Mouse (Mus musculus) small intestine, adult 2 months (tissue): ENCODE data around the gene Lama4. TPM values are rescaled to one million over a fixed set of nuclear protein-coding genes. Genes with fewer than 3 reads are reported as not detected.

ENCODE experiments used
- H3K27ac ChIP-seq: fragments of 200-500 bp; 2 replicates; pipeline ENCODE4 v1.5.1; 2012; ENCODE audit warnings: low read depth, low read length, control low read depth, inconsistent platforms; ENCODE audit not compliant: insufficient read depth
- H3K27me3 ChIP-seq: fragments of 200-500 bp; 2 replicates; pipeline ENCODE4 v1.6.1; 2012; ENCODE audit warnings: mild to moderate bottlenecking, moderate library complexity, low read length, inconsistent platforms; ENCODE audit not compliant: control insufficient read depth, insufficient read depth
- H3K36me3 ChIP-seq: fragments of 200-500 bp; 2 replicates; pipeline ENCODE4 v1.6.1; 2012; ENCODE audit warnings: mild to moderate bottlenecking, low read length, control low read depth, inconsistent platforms; ENCODE audit not compliant: control insufficient read depth, insufficient read depth
- H3K4me1 ChIP-seq: fragments of 200-500 bp; 2 replicates; pipeline ENCODE4 v1.6.1; 2012; ENCODE audit warnings: low read length, inconsistent platforms, mixed read lengths; ENCODE audit not compliant: control insufficient read depth, insufficient read depth, insufficient read length
- H3K4me3 ChIP-seq: fragments of 200-500 bp; 2 replicates; pipeline ENCODE4 v1.5.1; 2012; ENCODE audit warnings: low read depth, mild to moderate bottlenecking, control low read depth, inconsistent platforms, low read length, moderate library complexity
- CTCF ChIP-seq: fragments of 200-500 bp; IDR thresholded peaks from 2 replicates; pipeline ENCODE4 v1.5.1; 2012; ENCODE audit warnings: low read depth, mild to moderate bottlenecking, control low read depth, inconsistent platforms, low read length, moderate library complexity, mixed read lengths; ENCODE audit not compliant: insufficient replicate concordance, insufficient read length; ENCODE audit errors: extremely low read depth
- POLR2A ChIP-seq: fragments of 200-500 bp; IDR thresholded peaks from 2 replicates; pipeline ENCODE4 v1.6.1; 2012; ENCODE audit warnings: low read depth, mild to moderate bottlenecking, control low read depth, inconsistent platforms, low read length, moderate library complexity
- WGBS: fragments of 180-500 bp; shearing (Covaris S2); methylation state at CpG from one replicate; pipeline ENCODE4 v1.1.7; 2018; 5-methylcytosine and 5-hydroxymethylcytosine counted together
- polyA plus RNA-seq: library from polyadenylated mRNA; depleted of rRNA; stranded (reverse); fragments of >200 nt; gene quantifications from 2 replicates; pipeline ENCODE4 v1.2.3, GENCODE M21; 2012

Lama4 gene
- polyA plus RNA-seq, 1 experiment: 8.9 TPM

- H3K27ac ChIP-seq: no peak overlapping the region
These were observed 30.6 kb downstream of the Lama4 start for GRCm38 (mm10) chr10:38995896-38996295.

GRCm38 (mm10) chr10:39000951-39001350 lies 35.6 kb downstream of the Lama4 start:
- Histone ChIP-seq H3K36me3 (no peaks in the 10 kb centered on the region), H3K27me3 (no peaks in the 10 kb centered on the region), H3K27ac (no peak overlapping the region), H3K4me3 (no peak overlapping the region), H3K4me1 (no peaks in the 10 kb centered on the region)
- TF ChIP-seq CTCF (no peak), POLR2A (no peak)
- 73% methylated on average over 4 of the region's 4 CpGs for WGBS

More at GRCm38 (mm10) chr10:38995896-38996295, 30.6 kb downstream of the Lama4 start:
- TF ChIP-seq POLR2A (no peak), CTCF (no peak)
- 73% methylated on average over 2 of the region's 2 CpGs for WGBS
- H3K36me3 ChIP-seq: no peaks in the 10 kb centered on the region
- H3K4me3 ChIP-seq: no peak overlapping the region
- H3K27me3 ChIP-seq: no peaks in the 10 kb centered on the region
- H3K4me1 ChIP-seq: no peaks in the 10 kb centered on the region

GRCm38 (mm10) chr10:39002521-39002920 lies 37.2 kb downstream of the Lama4 start:
- Histone ChIP-seq H3K27me3 (no peaks in the 10 kb centered on the region), H3K36me3 (no peaks in the 10 kb centered on the region), H3K27ac (no peak overlapping the region), H3K4me1 (no peaks in the 10 kb centered on the region), H3K4me3 (no peak overlapping the region)
- TF ChIP-seq POLR2A (no peak), CTCF (no peak)
- 72% methylated on average over 2 of the region's 2 CpGs for WGBS

- Histone ChIP-seq H3K4me3 (no peak overlapping the region), H3K27ac (no peak overlapping the region), H3K4me1 (no peaks in the 10 kb centered on the region), H3K27me3 (no peaks in the 10 kb centered on the region), H3K36me3 (no peaks in the 10 kb centered on the region)
- TF ChIP-seq CTCF: no peak
These were observed 38.2 kb downstream of the Lama4 start for GRCm38 (mm10) chr10:39003520-39003919.

- no peak overlapping the region for H3K4me3 ChIP-seq
- 80% methylated on average over 8 of the region's 8 CpGs for WGBS
- H3K4me1 ChIP-seq: no peaks in the 10 kb centered on the region
- TF ChIP-seq CTCF (no peak), POLR2A (no peak)
- no peak overlapping the region for H3K27ac ChIP-seq
- H3K36me3 ChIP-seq: no peaks in the 10 kb centered on the region
- H3K27me3 ChIP-seq: no peaks in the 10 kb centered on the region
These were observed 40.2 kb downstream of the Lama4 start for GRCm38 (mm10) chr10:39005494-39005893.

- H3K36me3 ChIP-seq: no peaks in the 10 kb centered on the region
- 72% methylated on average over 4 of the region's 4 CpGs for WGBS
- no peaks in the 10 kb centered on the region for H3K4me1 ChIP-seq
- no peak overlapping the region for H3K27ac ChIP-seq
- H3K27me3 ChIP-seq: no peaks in the 10 kb centered on the region
- TF ChIP-seq POLR2A (no peak), CTCF (no peak)
- no peak overlapping the region for H3K4me3 ChIP-seq
These were observed 41.3 kb downstream of the Lama4 start for GRCm38 (mm10) chr10:39006433-39007105.

- Histone ChIP-seq H3K27ac (no peak overlapping the region), H3K4me3 (no peak overlapping the region), H3K27me3 (no peaks in the 10 kb centered on the region), H3K36me3 (no peaks in the 10 kb centered on the region), H3K4me1 (no peaks in the 10 kb centered on the region)
- WGBS: 51% methylated on average over 2 of the region's 2 CpGs
- TF ChIP-seq POLR2A: no peak
- no peak for TF ChIP-seq CTCF
These were observed 49.5 kb downstream of the Lama4 start for GRCm38 (mm10) chr10:39014836-39015235.
